Mouse (Mus musculus): ENCODE data around the gene Galnt2. TPM values are rescaled to one million over a fixed set of nuclear protein-coding genes. Genes with fewer than 3 reads are reported as not detected.

Galnt2 gene
- polyA plus RNA-seq, 1 experiment from 2014 or later, result 56.4 TPM

- no peak for ATAC-seq (ENCODE audit: insufficient number of reproducible peaks, low FRiP score, low TSS enrichment, low read depth)
- Histone ChIP-seq H3K4me1 (ENCODE audit: control insufficient read depth, insufficient read depth, low read length) (peaks cover 14% of the 10 kb centered on the region), H3K9ac (ENCODE audit: low read length) (no peak overlapping the region), H3K27me3 (ENCODE audit: control insufficient read depth, insufficient read depth, low read length) (no peaks in the 10 kb centered on the region), H3K36me3 (ENCODE audit: control insufficient read depth, insufficient read depth, low read length) (no peaks in the 10 kb centered on the region), H3K9me3 (ENCODE audit: control insufficient read depth, low read length) (no peaks in the 10 kb centered on the region), H3K27ac (replicated peaks; ENCODE audit: low read depth, low read length) (no peak overlapping the region), H3K4me2 (ENCODE audit: low read depth, severe bottlenecking) (no peak overlapping the region), H3K4me3 (ENCODE audit: low read depth, low read length) (no peak overlapping the region)
- WGBS, result 71% methylated on average over 6 of the region's 6 CpGs
- DNase-seq (ENCODE audit: low spot score), result no peak
Observed at GRCm38 (mm10) chr8:124294425-124294824, 63.2 kb downstream of the Galnt2 start.

DNA sequence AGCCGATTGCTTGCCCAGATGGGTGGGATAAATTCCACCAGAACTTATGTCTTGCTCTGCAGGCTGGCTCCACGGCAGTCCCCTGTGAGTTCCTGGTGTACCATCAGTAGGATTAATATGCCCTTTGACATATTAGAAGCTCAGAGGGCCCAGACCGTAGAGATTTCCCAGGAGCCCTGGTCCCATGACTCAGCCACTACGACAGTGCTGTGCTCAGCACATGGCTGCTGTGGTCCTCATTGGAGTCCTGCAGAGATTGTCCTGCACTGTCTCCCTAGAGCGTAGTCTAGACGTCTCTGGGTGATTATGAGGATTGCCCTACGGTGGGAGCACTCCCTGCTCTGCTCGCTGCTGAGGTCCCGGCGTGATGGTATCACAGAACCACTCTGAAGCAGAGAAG is 63.7 kb downstream of the Galnt2 start:
- Histone ChIP-seq H3K4me2 (ENCODE audit: low read depth, severe bottlenecking) (no peak overlapping the region), H3K27ac (replicated peaks; ENCODE audit: low read depth, low read length) (no peak overlapping the region), H3K4me1 (ENCODE audit: control insufficient read depth, insufficient read depth, low read length) (peaks cover 14% of the 10 kb centered on the region), H3K36me3 (ENCODE audit: control insufficient read depth, insufficient read depth, low read length) (no peaks in the 10 kb centered on the region), H3K27me3 (ENCODE audit: control insufficient read depth, insufficient read depth, low read length) (no peaks in the 10 kb centered on the region), H3K9ac (ENCODE audit: low read length) (no peak overlapping the region), H3K4me3 (ENCODE audit: low read depth, low read length) (no peak overlapping the region), H3K9me3 (ENCODE audit: control insufficient read depth, low read length) (no peaks in the 10 kb centered on the region)
- ATAC-seq (ENCODE audit: insufficient number of reproducible peaks, low FRiP score, low TSS enrichment, low read depth), result no peak
- no peak for DNase-seq (ENCODE audit: low spot score)
- WGBS, result 66% methylated on average over 10 of the region's 10 CpGs

- no peaks in the 10 kb centered on the region for H3K27me3 ChIP-seq (ENCODE audit: control insufficient read depth, insufficient read depth, low read length)
- 84% methylated on average over 6 of the region's 6 CpGs for WGBS
- DNase-seq (ENCODE audit: low spot score) (no peak), ATAC-seq (ENCODE audit: insufficient number of reproducible peaks, low FRiP score, low TSS enrichment, low read depth) (no peak)
- no peak overlapping the region for H3K9ac ChIP-seq (ENCODE audit: low read length)
- H3K4me3 ChIP-seq (ENCODE audit: low read depth, low read length), result no peak overlapping the region
- no peaks in the 10 kb centered on the region for H3K9me3 ChIP-seq (ENCODE audit: control insufficient read depth, low read length)
- no peak overlapping the region for H3K4me2 ChIP-seq (ENCODE audit: low read depth, severe bottlenecking)
- no peaks in the 10 kb centered on the region for H3K36me3 ChIP-seq (ENCODE audit: control insufficient read depth, insufficient read depth, low read length)
- H3K27ac ChIP-seq (replicated peaks; ENCODE audit: low read depth, low read length), result no peak overlapping the region
- H3K4me1 ChIP-seq (ENCODE audit: control insufficient read depth, insufficient read depth, low read length), result peaks cover 17% of the 10 kb centered on the region
Observed at GRCm38 (mm10) chr8:124295357-124295756, 64.2 kb downstream of the Galnt2 start.

GRCm38 (mm10) chr8:124301512-124301911 is 70.3 kb downstream of the Galnt2 start:
- H3K4me2 ChIP-seq (ENCODE audit: low read depth, severe bottlenecking), result no peak overlapping the region
- ATAC-seq (ENCODE audit: insufficient number of reproducible peaks, low FRiP score, low TSS enrichment, low read depth) (no peak), DNase-seq (ENCODE audit: low spot score) (no peak)
- no peak overlapping the region for H3K27ac ChIP-seq (replicated peaks; ENCODE audit: low read depth, low read length)
- H3K4me3 ChIP-seq (ENCODE audit: low read depth, low read length), result no peak overlapping the region
- no peak overlapping the region for H3K9ac ChIP-seq (ENCODE audit: low read length)
- no peaks in the 10 kb centered on the region for H3K36me3 ChIP-seq (ENCODE audit: control insufficient read depth, insufficient read depth, low read length)
- H3K27me3 ChIP-seq (ENCODE audit: control insufficient read depth, insufficient read depth, low read length), result no peaks in the 10 kb centered on the region
- 0 out of 2 replicates have a peak, but pooled peaks cover 3% of the 10 kb centered on the region for H3K4me1 ChIP-seq (ENCODE audit: control insufficient read depth, insufficient read depth, low read length)
- no peaks in the 10 kb centered on the region for H3K9me3 ChIP-seq (ENCODE audit: control insufficient read depth, low read length)
- WGBS, result 94% methylated on average over 4 of the region's 4 CpGs

DNA sequence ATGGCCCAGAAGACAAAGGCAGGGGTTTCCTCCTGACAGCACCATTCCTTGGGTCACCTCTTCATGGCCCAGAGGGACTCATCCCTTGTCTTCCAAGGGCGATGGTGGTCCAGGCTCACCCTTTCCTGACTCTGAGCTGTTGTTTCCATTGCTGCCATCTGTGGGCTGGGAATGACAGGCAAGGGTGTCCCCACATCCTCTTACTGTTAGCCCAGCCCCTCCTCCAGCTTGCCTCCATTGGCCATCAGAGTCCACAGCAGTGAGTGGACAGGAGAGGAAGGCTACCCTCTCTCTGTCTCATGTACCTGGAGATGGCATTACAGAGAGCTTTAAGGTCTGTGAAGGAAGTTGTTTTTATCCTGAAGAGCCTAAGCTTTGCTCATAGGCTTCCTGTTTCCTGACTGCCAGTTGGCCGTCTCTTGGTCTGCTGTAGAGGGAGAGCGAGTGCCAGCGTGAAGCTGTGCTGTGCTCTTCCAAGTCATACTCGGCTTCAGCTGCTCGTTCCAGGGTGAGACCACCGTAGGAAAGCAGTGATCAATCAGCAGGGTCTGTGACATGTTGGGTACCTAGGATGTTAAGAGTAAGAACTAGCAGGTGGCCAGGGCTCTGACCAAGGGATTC is 70.9 kb downstream of the Galnt2 start:
- no peak overlapping the region for H3K4me3 ChIP-seq (ENCODE audit: low read depth, low read length)

DNA sequence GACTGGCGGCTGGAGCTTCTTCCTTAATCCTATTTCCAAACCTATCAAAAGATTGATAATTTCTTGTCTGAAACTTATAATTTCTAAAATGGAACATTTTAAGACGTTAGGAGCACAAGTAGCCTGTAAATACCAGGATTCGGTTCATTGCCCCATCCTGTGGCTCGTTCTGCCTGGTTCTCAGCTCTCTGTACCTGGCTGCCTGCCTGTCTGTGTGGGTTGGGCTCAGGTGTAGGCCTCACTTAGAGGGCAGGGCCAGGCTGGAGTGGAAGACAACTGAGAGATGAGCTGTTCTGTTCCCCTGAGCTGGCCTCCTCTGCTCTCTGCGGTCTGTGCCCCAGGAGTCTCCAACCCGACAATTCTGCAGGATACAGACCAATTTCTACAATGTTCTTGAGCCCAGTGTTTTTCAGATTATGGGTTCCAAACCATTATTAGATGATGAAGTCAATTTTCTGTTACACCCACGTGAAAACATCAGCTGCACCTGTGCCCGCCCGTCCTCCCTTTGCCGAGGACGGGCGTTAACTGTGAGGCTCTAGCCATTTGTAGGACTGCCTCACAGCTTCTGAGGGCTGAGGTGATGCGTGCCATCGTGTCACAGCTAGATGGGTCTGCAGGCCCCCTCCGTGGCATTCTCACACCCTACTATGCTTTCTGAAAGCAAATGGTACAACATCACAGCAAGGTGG is 72.2 kb downstream of the Galnt2 start:
- Histone ChIP-seq H3K4me3 (ENCODE audit: low read depth, low read length) (no peak overlapping the region), H3K4me2 (ENCODE audit: low read depth, severe bottlenecking) (no peak overlapping the region), H3K9ac (ENCODE audit: low read length) (no peak overlapping the region), H3K4me1 (ENCODE audit: control insufficient read depth, insufficient read depth, low read length) (0 out of 2 replicates have a peak, but pooled peaks cover 3% of the 10 kb centered on the region), H3K36me3 (ENCODE audit: control insufficient read depth, insufficient read depth, low read length) (peaks cover 3% of the 10 kb centered on the region; the same call in 1 of the 2 replicates), H3K27me3 (ENCODE audit: control insufficient read depth, insufficient read depth, low read length) (no peaks in the 10 kb centered on the region), H3K9me3 (ENCODE audit: control insufficient read depth, low read length) (no peaks in the 10 kb centered on the region), H3K27ac (replicated peaks; ENCODE audit: low read depth, low read length) (no peak overlapping the region)
- DNase-seq (ENCODE audit: low spot score) (no peak), ATAC-seq (ENCODE audit: insufficient number of reproducible peaks, low FRiP score, low TSS enrichment, low read depth) (no peak)
- 77% methylated on average over 15 of the region's 15 CpGs for WGBS

More for the DNA sequence above, 70.9 kb downstream of the Galnt2 start:
- no peak overlapping the region for H3K9ac ChIP-seq (ENCODE audit: low read length)
- no peak for ATAC-seq (ENCODE audit: insufficient number of reproducible peaks, low FRiP score, low TSS enrichment, low read depth)
- peaks cover 2% of the 10 kb centered on the region; the same call in 1 of the 2 replicates for H3K36me3 ChIP-seq (ENCODE audit: control insufficient read depth, insufficient read depth, low read length)
- 81% methylated on average over 7 of the region's 7 CpGs for WGBS
- H3K4me1 ChIP-seq (ENCODE audit: control insufficient read depth, insufficient read depth, low read length), result 0 out of 2 replicates have a peak, but pooled peaks cover 3% of the 10 kb centered on the region
- H3K27me3 ChIP-seq (ENCODE audit: control insufficient read depth, insufficient read depth, low read length), result no peaks in the 10 kb centered on the region
- H3K27ac ChIP-seq (replicated peaks; ENCODE audit: low read depth, low read length), result no peak overlapping the region
- no peak for DNase-seq (ENCODE audit: low spot score)
- H3K9me3 ChIP-seq (ENCODE audit: control insufficient read depth, low read length), result no peaks in the 10 kb centered on the region
- no peak overlapping the region for H3K4me2 ChIP-seq (ENCODE audit: low read depth, severe bottlenecking)

GRCm38 (mm10) chr8:124304141-124304540 is 73.0 kb downstream of the Galnt2 start:
- DNase-seq (ENCODE audit: low spot score), result no peak
- no peak overlapping the region for H3K9ac ChIP-seq (ENCODE audit: low read length)
- H3K4me2 ChIP-seq (ENCODE audit: low read depth, severe bottlenecking), result no peak overlapping the region
- 0 out of 2 replicates have a peak, but pooled peaks cover 3% of the 10 kb centered on the region for H3K4me1 ChIP-seq (ENCODE audit: control insufficient read depth, insufficient read depth, low read length)
- ATAC-seq (ENCODE audit: insufficient number of reproducible peaks, low FRiP score, low TSS enrichment, low read depth), result no peak
- H3K36me3 ChIP-seq (ENCODE audit: control insufficient read depth, insufficient read depth, low read length), result peaks cover 3% of the 10 kb centered on the region; the same call in 1 of the 2 replicates
- no peak overlapping the region for H3K27ac ChIP-seq (replicated peaks; ENCODE audit: low read depth, low read length)
- H3K4me3 ChIP-seq (ENCODE audit: low read depth, low read length), result no peak overlapping the region
- no peaks in the 10 kb centered on the region for H3K9me3 ChIP-seq (ENCODE audit: control insufficient read depth, low read length)
- no peaks in the 10 kb centered on the region for H3K27me3 ChIP-seq (ENCODE audit: control insufficient read depth, insufficient read depth, low read length)
- WGBS, result 93% methylated on average over 4 of the region's 4 CpGs

GRCm38 (mm10) chr8:124306574-124306973 is 75.4 kb downstream of the Galnt2 start:
- Histone ChIP-seq H3K27ac (replicated peaks; ENCODE audit: low read depth, low read length) (no peak overlapping the region), H3K4me3 (ENCODE audit: low read depth, low read length) (no peak overlapping the region), H3K4me2 (ENCODE audit: low read depth, severe bottlenecking) (no peak overlapping the region), H3K9me3 (ENCODE audit: control insufficient read depth, low read length) (no peaks in the 10 kb centered on the region), H3K9ac (ENCODE audit: low read length) (no peak overlapping the region), H3K27me3 (ENCODE audit: control insufficient read depth, insufficient read depth, low read length) (no peaks in the 10 kb centered on the region), H3K4me1 (ENCODE audit: control insufficient read depth, insufficient read depth, low read length) (no peaks in the 10 kb centered on the region), H3K36me3 (ENCODE audit: control insufficient read depth, insufficient read depth, low read length) (peaks cover 3% of the 10 kb centered on the region; the same call in 1 of the 2 replicates)
- DNase-seq (ENCODE audit: low spot score) (no peak), ATAC-seq (ENCODE audit: insufficient number of reproducible peaks, low FRiP score, low TSS enrichment, low read depth) (no peak)
- WGBS, result 58% methylated on average over 7 of the region's 7 CpGs
